Mouse (Mus musculus) ES-E14 (cell line): ENCODE measurements at regions not wholly inside any gene's neighbourhood (a gene's known extent, or its start where the extent isn't known, plus 50 kb on each side); places are given as distances from the start of the nearest gene placed in this dataset.
"Not testable (repeated sequence)": the region's sequence is repeated elsewhere in the genome, so short reads cannot be mapped to it uniquely, and the experiment has no call there.

Experiments
- DNase-seq: peaks from one replicate; pipeline ENCODE4 v3.0.0-alpha.2; 2013; ENCODE audit warnings: low read depth, low spot score
- H3K27ac ChIP-seq: 2 replicates; pipeline ENCODE4 v1.5.1; 2012; ENCODE audit warnings: low read depth, mild to moderate bottlenecking, low read length, moderate library complexity, mixed read lengths; ENCODE audit not compliant: poor library complexity, insufficient read depth, severe bottlenecking
- H3K36me3 ChIP-seq: 2 replicates; pipeline ENCODE4 v1.6.1; 2012; ENCODE audit warnings: mild to moderate bottlenecking, low read length, moderate library complexity, mixed read lengths; ENCODE audit not compliant: control insufficient read depth, poor library complexity, insufficient read depth, severe bottlenecking
- H3K4me1 ChIP-seq, 2 experiments: fragments of 150-350 bp in 1 of 2; sonication (generic) in 1 of 2; 2 replicates each; pipeline ENCODE4 v1.6.1; 2012; ENCODE audit warnings: low read length in 2 of 2, mild to moderate bottlenecking in 1 of 2, mixed read lengths in 1 of 2; ENCODE audit not compliant: control insufficient read depth in 2 of 2, insufficient read depth in 2 of 2, poor library complexity in 1 of 2
- H3K4me3 ChIP-seq, 2 experiments: fragments of 150-350 bp in 1 of 2; sonication (generic) in 1 of 2; 2 replicates each; pipeline ENCODE4 v1.5.1; 2012; ENCODE audit warnings: low read length in 2 of 2, low read depth in 1 of 2, mild to moderate bottlenecking in 1 of 2, mixed read lengths in 1 of 2; ENCODE audit not compliant: insufficient read depth in 1 of 2, poor library complexity in 1 of 2, severe bottlenecking in 1 of 2
- H3K9ac ChIP-seq: 2 replicates; pipeline ENCODE4 v1.6.1; 2012; ENCODE audit warnings: low read depth, mild to moderate bottlenecking, low read length, mixed read lengths; ENCODE audit not compliant: poor library complexity, insufficient read depth, severe bottlenecking
- H3K9me3 ChIP-seq: fragments of 150-350 bp; sonication (generic); 2 replicates; pipeline ENCODE4 v1.6.1; 2012; ENCODE audit warnings: low read depth, mild to moderate bottlenecking, low read length; ENCODE audit not compliant: control insufficient read depth, insufficient read depth
- CHD2 ChIP-seq: IDR thresholded peaks from 2 replicates; pipeline ENCODE4 v1.6.1; 2014; ENCODE audit warnings: mild to moderate bottlenecking, low read depth, low read length, inconsistent platforms
- HCFC1 ChIP-seq: IDR thresholded peaks from 2 replicates; pipeline ENCODE4 v1.6.1; 2012; ENCODE audit warnings: low read length, inconsistent platforms, borderline replicate concordance; ENCODE audit not compliant: insufficient read depth
- MAFK ChIP-seq: IDR thresholded peaks from 2 replicates; pipeline ENCODE4 v1.6.1; 2014; ENCODE audit warnings: mild to moderate bottlenecking, low read depth, low read length, inconsistent platforms; ENCODE audit not compliant: insufficient read depth
- ZC3H11A ChIP-seq: IDR thresholded peaks from 2 replicates; pipeline ENCODE4 v1.6.1; 2012; ENCODE audit warnings: low read depth, mild to moderate bottlenecking, inconsistent platforms, low read length, borderline replicate concordance
- ZNF384 ChIP-seq: IDR thresholded peaks from 2 replicates; pipeline ENCODE4 v1.6.1; 2012; ENCODE audit warnings: low read depth, low read length, inconsistent platforms
- in situ Hi-C, 2 experiments: fragments of 600-800 bp; cut with MboI; formaldehyde crosslinking; loops; one replicate each; pipeline ENCODE4 v1.15.1; 2025; ENCODE audit warnings: low sequenced_read_pairs in 2 of 2, inconsistent platforms in 1 of 2; ENCODE audit not compliant: unreplicated experiment in 2 of 2

- Histone ChIP-seq H3K36me3 (no peaks in the 10 kb centered on the region), H3K27ac (no peak overlapping the region), H3K4me3 (no peak overlapping the region), H3K4me1 (no peaks in the 10 kb centered on the region), H3K9me3 (no peaks in the 10 kb centered on the region), H3K9ac (no peak overlapping the region)
- in situ Hi-C loops, result no loop called here
- no peak for DNase-seq
- TF ChIP-seq MAFK (no peak), ZNF384 (no peak), HCFC1 (no peak), CHD2 (no peak), ZC3H11A (no peak)
Measured at GRCm38 (mm10) chr5:77985269-77985668, 577.4 kb upstream of the Igfbp7 start.

- H3K36me3 ChIP-seq, in situ Hi-C loops, H3K9ac ChIP-seq, DNase-seq, H3K27ac ChIP-seq, H3K4me1 ChIP-seq, H3K9me3 ChIP-seq, H3K4me3 ChIP-seq: not testable (repeated sequence)
Measured at GRCm38 (mm10) chr5:77940021-77940420, 532.2 kb upstream of the Igfbp7 start.

GRCm38 (mm10) chr5:77931874-77932273 is 524.0 kb upstream of the Igfbp7 start:
- no peak overlapping the region for H3K4me3 ChIP-seq
- DNase-seq, result no peak
- H3K27ac ChIP-seq, result no peak overlapping the region
- H3K9ac ChIP-seq, result no peak overlapping the region
- in situ Hi-C loops, result no loop called here
- H3K4me1 ChIP-seq, result no peaks in the 10 kb centered on the region
- TF ChIP-seq HCFC1, result no peak
- TF ChIP-seq MAFK, result no peak
- TF ChIP-seq ZC3H11A, result no peak
- TF ChIP-seq ZNF384, result no peak
- TF ChIP-seq CHD2, result no peak
- no peaks in the 10 kb centered on the region for H3K9me3 ChIP-seq
- H3K36me3 ChIP-seq, result no peaks in the 10 kb centered on the region

GRCm38 (mm10) chr5:77921186-77921585 is 513.3 kb upstream of the Igfbp7 start:
- Histone ChIP-seq H3K27ac (no peak overlapping the region), H3K9me3 (no peaks in the 10 kb centered on the region), H3K4me3 (no peak overlapping the region), H3K36me3 (no peaks in the 10 kb centered on the region), H3K9ac (no peak overlapping the region), H3K4me1 (no peaks in the 10 kb centered on the region)
- in situ Hi-C loops, result no loop called here
- no peak for DNase-seq
- TF ChIP-seq ZNF384 (no peak), MAFK (no peak), HCFC1 (no peak), CHD2 (no peak), ZC3H11A (no peak)

GRCm38 (mm10) chr5:77917086-77917676 is 509.3 kb upstream of the Igfbp7 start:
- Histone ChIP-seq H3K4me3 (no peak overlapping the region), H3K9me3 (no peaks in the 10 kb centered on the region), H3K4me1 (no peaks in the 10 kb centered on the region), H3K36me3 (no peaks in the 10 kb centered on the region), H3K27ac (no peak overlapping the region), H3K9ac (no peak overlapping the region)
- in situ Hi-C loops, result no loop called here
- DNase-seq, result no peak
- no peak for TF ChIP-seq ZC3H11A
- no peak for TF ChIP-seq CHD2
- no peak for TF ChIP-seq ZNF384
- no peak for TF ChIP-seq MAFK
- no peak for TF ChIP-seq HCFC1
